Mouse (Mus musculus) activated CD4-positive, CD25-positive, alpha-beta regulatory T cell, adult 4 months (primary cell): ENCODE data around the gene Creb3. TPM values are rescaled to one million over a fixed set of nuclear protein-coding genes. Genes with fewer than 3 reads are reported as not detected.
"Not testable (repeated sequence)": the region's sequence is repeated elsewhere in the genome, so short reads cannot be mapped to it uniquely, and the experiment has no call there.

Experiments used
- ATAC-seq: one replicate; pipeline ENCODE4 v1.8.0; 2017
- polyA plus RNA-seq, 2 experiments: library from polyadenylated mRNA; unstranded; fragments of 100-300 nt; shearing (Covaris generic); gene quantifications; one replicate each; pipeline ENCODE4 v1.2.1; 2017

Gene Creb3
- polyA plus RNA-seq = 100 to 1,000 TPM; 101 to 104 TPM

GRCm38 (mm10) chr4:43561997-43562768 lies at the start of gene Creb3, which contains the start of gene Tln1:
Gene Creb3 (plus strand): TSS chr4:43562332.
Gene Tln1 (minus strand): TSS chr4:43562691.
- peak; percentile 76 for ATAC-seq

DNA sequence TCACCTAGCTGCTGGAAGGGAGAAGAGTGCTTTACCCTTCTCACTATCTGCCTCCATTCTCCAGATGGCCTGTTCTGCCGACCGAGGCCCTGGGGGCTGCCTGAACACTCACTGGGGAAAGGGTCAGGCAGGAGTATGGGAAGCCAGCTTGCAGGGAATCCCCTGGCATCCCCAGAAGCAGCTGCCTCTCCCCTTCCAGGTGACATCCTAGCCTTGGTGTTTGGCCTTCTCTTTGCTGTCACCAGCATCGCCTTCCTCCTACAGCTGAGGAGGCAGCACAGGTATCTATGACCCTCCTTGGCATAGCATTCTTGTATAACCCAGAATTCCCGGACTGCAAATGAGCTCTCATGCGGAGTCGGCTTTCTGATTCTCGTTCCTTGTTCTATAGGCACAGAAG lies 49.5 kb upstream of the Creb3 start:
- ATAC-seq = no peak

- ATAC-seq = no peak
Measured at GRCm38 (mm10) chr4:43513300-43513699, 48.8 kb upstream of the Creb3 start.

DNA sequence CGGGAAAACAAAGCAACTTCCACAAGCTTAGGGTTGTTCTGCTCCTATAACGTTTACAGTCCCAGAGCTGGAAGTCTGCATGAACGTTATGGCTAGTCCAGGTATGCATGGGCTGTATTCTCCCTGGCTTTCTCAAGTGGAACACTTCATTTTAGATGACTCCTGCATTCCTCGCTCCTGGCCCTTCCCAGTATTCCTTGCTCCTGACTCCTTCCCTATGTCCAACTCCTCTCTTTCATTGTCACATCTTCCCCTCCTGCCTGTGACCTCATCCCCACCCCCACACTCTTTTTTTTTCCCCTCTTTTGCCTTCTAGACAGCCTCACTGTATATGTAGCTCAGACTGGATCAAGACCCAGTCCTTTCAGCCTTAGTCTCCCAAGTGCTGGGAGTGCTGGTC lies 48.3 kb upstream of the Creb3 start:
- no peak for ATAC-seq

DNA sequence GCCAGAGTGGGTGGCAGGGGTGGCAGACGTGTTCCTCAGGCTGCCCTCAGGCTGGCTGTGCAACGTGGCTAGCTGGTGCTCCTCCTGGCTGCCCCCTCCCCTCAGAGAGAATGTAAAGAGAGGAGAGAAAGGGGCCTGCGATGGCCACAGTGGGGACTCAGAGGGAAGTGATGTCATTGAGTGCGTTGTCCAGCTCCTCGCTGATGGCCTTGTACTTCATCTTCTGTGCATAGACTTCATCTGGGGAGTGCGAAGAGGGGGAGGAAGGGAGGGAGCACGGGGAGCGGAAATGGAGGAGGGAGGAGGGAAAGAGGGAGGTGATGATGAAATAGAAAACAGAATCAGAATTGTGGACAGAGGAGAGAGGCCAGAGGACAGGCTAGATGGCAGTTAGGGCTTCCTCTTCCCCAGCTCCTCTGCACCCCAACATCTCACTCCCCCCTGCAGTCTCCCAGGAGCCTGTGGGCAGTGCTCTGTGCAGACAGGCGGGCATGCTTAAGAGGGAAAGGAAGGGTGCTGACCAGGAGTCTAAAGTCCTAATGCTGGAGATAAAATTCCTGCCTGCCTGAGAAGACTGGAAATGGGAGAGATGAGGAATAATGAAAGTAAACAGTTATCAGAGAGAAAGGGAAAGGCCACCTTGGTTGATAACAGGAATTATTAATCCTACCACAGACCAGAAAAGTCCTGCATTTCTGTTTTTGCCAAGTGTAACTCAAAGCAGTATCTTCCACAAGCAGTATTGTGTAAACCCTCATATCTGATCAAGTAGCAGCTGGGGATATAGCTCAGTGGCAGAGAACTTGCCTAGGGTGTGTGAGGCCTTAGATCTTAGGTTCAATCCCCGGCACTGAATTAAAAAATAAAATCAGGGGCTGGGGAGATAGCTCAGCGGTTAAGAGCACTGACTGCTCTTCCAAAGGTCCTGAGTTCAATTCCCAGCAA lies 46.1 kb upstream of the Creb3 start:
- ATAC-seq = no peak

DNA sequence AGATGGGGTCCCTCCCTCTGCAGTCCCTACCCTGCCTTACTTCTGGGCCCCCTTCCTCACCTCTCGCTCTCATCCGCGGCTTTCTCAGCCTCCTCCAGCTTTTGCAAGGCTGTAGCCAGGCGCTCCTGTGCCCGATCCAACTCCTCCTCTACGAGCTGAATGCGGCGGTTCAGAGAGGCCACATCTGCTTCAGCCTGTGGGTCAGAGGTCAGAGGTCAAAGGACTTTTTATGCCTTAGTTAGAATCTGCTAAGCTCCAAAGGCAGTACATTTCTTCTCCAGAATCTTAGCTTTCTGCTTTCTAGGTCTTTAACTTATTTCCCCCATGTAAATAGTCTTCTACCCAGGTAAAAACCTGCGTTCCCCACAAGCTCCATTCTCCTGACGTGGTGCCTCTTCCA lies 42.6 kb upstream of the Creb3 start:
- no peak for ATAC-seq

- ATAC-seq = peak; percentile 68
Measured at GRCm38 (mm10) chr4:43519956-43520355, 42.2 kb upstream of the Creb3 start.

DNA sequence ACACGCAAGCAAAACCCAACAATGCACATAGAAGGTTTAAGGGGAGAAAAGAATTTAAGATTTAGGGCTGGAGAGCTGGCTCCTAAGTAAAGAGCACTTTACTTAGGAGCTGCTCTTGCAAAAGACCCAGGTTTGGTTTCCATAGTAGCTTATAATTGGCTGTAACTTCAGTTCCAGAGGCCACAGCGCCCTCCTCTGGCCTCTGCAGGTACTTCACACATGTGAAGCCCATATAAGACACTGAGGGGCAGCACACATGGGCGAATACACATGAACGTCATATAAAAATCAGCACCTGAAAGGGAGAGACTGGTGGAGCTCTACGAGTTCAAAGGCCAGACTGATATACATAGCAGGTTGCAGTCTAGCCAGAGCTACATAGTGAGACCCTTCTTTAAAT lies 34.3 kb upstream of the Creb3 start:
- no peak for ATAC-seq

- no peak for ATAC-seq
Measured at GRCm38 (mm10) chr4:43528487-43528886, 33.6 kb upstream of the Creb3 start.

- ATAC-seq = no peak
Measured at GRCm38 (mm10) chr4:43530081-43530501, 32.0 kb upstream of the Creb3 start.

DNA sequence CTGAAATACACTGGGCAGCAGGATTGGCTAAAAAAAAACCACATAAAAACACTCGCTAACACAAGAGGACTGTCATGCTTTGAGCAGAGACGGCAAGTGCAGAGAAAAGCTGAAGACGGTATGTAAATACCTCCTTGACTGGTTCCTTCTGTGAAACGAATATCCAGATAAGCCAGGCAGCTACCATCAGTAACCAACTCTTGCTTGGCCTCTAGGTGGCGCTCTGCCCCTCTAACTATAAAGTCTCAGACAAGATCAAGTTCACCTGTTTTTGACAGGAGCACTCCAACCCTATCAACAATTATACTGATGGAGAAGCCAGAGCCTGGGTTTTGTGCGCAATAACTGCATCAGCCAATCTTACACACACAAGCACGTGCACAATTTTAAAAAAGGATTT lies 31.6 kb upstream of the Creb3 start:
- ATAC-seq = peak; percentile 66

GRCm38 (mm10) chr4:43533270-43533669 lies 28.9 kb upstream of the Creb3 start:
- ATAC-seq = no peak

DNA sequence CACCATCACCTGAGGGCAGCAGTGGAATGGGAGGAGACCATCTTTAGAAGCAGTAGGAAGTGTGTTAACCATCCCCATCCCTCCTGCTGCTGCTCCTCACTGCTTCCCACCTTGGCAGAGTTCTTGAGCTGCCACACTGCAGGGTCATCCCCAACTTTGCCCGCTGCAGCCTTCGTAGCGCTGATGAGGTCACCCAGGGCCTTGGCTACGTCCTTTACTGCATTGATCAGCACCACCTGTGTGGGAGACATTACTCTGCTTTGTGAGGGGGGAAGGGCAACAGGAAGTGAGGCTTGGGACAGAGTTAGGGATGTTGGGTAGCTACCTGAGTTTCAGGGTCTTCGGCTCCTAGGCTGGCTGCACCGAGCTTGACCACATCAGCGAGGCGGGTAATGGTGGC lies 26.5 kb upstream of the Creb3 start:
- ATAC-seq = no peak

DNA sequence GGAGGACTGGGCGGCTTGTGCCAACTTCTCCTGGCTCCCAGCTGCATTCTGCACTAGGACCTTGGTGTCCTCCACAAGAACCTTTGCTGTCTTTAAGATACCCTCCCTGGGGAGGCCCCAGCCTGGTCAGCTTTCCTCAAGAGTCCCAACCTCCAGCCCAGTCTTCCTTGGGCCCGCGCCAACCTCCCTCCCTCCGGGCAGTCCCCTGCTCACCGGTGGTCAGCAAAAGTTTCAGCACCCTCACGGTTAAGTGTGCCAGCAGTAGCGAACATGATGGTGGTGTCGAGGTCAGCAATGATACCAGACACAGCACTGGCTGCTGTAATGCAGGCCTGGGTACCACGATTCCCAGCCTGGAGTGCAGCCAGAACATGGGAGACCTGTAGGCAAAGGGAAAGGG lies 26.1 kb upstream of the Creb3 start:
- no peak for ATAC-seq

DNA sequence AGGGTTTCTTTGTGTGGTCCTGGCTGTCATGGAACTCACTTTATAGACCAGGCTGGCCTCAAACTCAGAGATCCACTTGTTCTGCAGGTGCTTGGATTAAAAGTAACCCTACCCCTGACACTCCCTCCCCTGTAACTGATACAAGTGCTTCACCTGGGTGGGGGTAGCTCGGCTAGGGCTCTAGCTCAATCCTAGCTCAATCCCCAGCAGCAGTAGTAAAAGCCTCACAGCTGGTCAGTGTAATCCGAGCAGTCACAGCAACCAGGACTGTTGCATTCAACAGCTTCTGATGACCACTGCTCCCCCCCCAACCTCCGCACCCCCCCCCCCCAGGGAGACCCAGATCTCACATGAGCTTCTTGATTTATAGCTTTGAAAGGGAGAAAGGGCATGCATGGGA lies 20.1 kb upstream of the Creb3 start:
- ATAC-seq = no peak

GRCm38 (mm10) chr4:43546375-43547047 lies 15.6 kb upstream of the Creb3 start:
- ATAC-seq = no peak

GRCm38 (mm10) chr4:43547160-43547559 lies 15.0 kb upstream of the Creb3 start:
- no peak for ATAC-seq

- ATAC-seq = no peak
Measured at GRCm38 (mm10) chr4:43549055-43549454, 13.1 kb upstream of the Creb3 start.

DNA sequence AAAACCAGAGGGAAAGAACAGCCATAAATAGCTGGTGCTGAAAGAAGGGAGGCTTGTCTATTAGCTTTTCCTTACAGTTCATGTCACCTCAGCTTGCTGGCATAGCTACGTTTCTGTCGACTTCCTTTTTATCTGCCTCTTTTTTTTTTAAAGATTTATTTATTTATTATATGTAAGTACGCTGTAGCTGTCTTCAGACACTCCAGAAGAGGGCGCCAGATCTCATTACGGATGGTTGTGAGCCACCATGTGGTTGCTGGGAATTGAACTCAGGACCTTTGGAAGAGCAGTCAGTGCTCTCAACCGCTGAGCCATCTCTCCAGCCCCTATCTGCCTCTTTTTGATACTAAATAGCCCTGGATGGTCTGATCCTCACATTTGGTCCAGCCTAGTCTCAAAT lies 10.3 kb upstream of the Creb3 start:
- ATAC-seq = not testable (repeated sequence)

- ATAC-seq = no peak
Measured at GRCm38 (mm10) chr4:43552437-43552836, 9.7 kb upstream of the Creb3 start.

- no peak for ATAC-seq
Measured at GRCm38 (mm10) chr4:43553891-43554290, 8.2 kb upstream of the Creb3 start.

DNA sequence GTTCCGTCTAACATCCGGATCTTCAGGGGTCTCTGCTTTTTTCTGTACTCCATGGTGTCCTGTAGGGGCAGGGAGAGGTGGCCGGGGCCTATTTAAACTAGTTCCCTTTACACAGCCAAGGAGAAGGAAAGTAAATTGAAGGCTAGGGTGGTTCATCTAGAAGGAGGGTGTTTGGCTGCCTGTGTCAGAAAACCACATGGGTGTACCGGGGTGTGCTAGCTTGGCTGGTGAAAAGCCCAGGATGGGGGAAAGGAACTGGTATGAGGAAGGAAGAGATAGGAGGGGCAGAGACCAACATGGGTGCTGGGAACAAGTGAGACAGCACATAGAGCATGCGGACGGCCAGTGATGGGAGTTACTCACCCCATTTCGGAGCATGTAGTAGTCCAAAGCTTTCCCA lies 6.2 kb upstream of the Creb3 start:
- ATAC-seq = no peak

- no peak for ATAC-seq
Measured at GRCm38 (mm10) chr4:43558028-43558630, 4.0 kb upstream of the Creb3 start.
